Mouse (Mus musculus) hindbrain, embryonic 11.5 days (tissue): Measurements from ENCODE around the gene Art4. TPM values are rescaled to one million over a fixed set of nuclear protein-coding genes. Genes with fewer than 3 reads are reported as not detected.

ENCODE experiments used
- ATAC-seq: fragments of 200-750 bp; cut with Nextera tagmentation; 2 replicates; pipeline ENCODE4 v1.8.0; 2017; ENCODE audit warnings: mild to moderate bottlenecking, moderate TSS enrichment, moderate library complexity; ENCODE audit not compliant: low FRiP score
- DNase-seq: peaks from one replicate; pipeline ENCODE4 v3.0.0-alpha.2; 2015; ENCODE audit warnings: low spot score
- H3K27ac ChIP-seq: fragments of 300-500 bp; sonication (generic); 2 replicates; pipeline ENCODE4 v1.5.1; 2014; ENCODE audit warnings: mild to moderate bottlenecking, low read depth, low read length
- H3K27me3 ChIP-seq: fragments of 300-500 bp; sonication (generic); 2 replicates; pipeline ENCODE4 v1.6.1; 2014; ENCODE audit warnings: mild to moderate bottlenecking, low read length, moderate library complexity, mixed read lengths; ENCODE audit not compliant: control insufficient read depth, insufficient read depth
- H3K36me3 ChIP-seq: fragments of 300-500 bp; sonication (generic); 2 replicates; pipeline ENCODE4 v1.6.1; 2014; ENCODE audit warnings: mild to moderate bottlenecking, low read length, moderate library complexity, mixed read lengths; ENCODE audit not compliant: control insufficient read depth, insufficient read depth
- H3K4me1 ChIP-seq: fragments of 300-500 bp; sonication (generic); replicated peaks from 2 replicates; pipeline ENCODE4 v1.6.1; 2014; ENCODE audit warnings: low read length, mixed read lengths; ENCODE audit not compliant: control insufficient read depth, insufficient read depth
- H3K4me2 ChIP-seq: fragments of 300-500 bp; sonication (generic); replicated peaks from 2 replicates; pipeline ENCODE4 v1.6.1; 2014; ENCODE audit warnings: mild to moderate bottlenecking, low read depth, low read length
- H3K4me3 ChIP-seq: fragments of 300-500 bp; sonication (generic); 2 replicates; pipeline ENCODE4 v1.5.1; 2014; ENCODE audit warnings: low read depth, low read length
- H3K9ac ChIP-seq: fragments of 300-500 bp; sonication (generic); 2 replicates; pipeline ENCODE4 v1.6.1; 2014; ENCODE audit warnings: low read depth, low read length
- H3K9me3 ChIP-seq: fragments of 300-500 bp; sonication (generic); 2 replicates; pipeline ENCODE4 v1.6.1; 2016; ENCODE audit warnings: low read length; ENCODE audit not compliant: control insufficient read depth
- WGBS: fragments of 180-500 bp; shearing (Covaris S2); extraction: QIAGEN DNeasy Blood & Tissue Kit; methylation state at CpG from one replicate; pipeline ENCODE4 v1.1.7; 2014; 5-methylcytosine and 5-hydroxymethylcytosine counted together
- polyA plus RNA-seq: library from polyadenylated mRNA; unstranded; fragments of >200 nt; fragmentation: Nextera tagmentation; extraction: Ambion mirVana; gene quantifications from 2 replicates; pipeline ENCODE4 v1.2.1, GENCODE M21; 2014

Gene Art4
- polyA plus RNA-seq, 1 experiment from 2014 or later = 0.90 TPM

DNA sequence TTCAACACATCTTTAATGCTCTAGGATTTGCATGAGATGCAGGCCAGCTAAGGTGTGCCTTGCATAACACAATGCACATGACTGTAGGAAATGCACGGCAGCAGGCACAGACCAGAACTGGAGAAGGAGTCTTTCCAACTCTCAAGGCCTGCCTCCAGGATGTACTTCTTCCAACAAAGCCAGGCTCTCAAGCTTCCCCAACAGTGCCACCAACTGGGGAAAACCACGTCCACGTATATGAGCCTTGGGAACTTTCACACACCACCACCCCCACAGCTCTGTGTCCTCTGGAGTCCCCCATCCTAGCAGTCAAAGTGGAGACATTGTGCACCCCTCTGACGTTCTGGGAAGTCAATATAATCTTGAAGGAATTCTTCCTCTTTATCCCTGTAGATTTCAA lies 44.4 kb downstream of the Art4 start:
- Histone ChIP-seq H3K4me2 (no peak overlapping the region), H3K4me3 (no peak overlapping the region), H3K9ac (no peak overlapping the region), H3K4me1 (peaks cover 3% of the 10 kb centered on the region; the same call in 1 of the 2 replicates), H3K9me3 (no peaks in the 10 kb centered on the region), H3K27me3 (no peaks in the 10 kb centered on the region), H3K36me3 (peaks cover 11% of the 10 kb centered on the region), H3K27ac (no peak overlapping the region)
- DNase-seq = no peak
- no peak for ATAC-seq
- 45% methylated on average over 4 of the region's 4 CpGs for WGBS

DNA sequence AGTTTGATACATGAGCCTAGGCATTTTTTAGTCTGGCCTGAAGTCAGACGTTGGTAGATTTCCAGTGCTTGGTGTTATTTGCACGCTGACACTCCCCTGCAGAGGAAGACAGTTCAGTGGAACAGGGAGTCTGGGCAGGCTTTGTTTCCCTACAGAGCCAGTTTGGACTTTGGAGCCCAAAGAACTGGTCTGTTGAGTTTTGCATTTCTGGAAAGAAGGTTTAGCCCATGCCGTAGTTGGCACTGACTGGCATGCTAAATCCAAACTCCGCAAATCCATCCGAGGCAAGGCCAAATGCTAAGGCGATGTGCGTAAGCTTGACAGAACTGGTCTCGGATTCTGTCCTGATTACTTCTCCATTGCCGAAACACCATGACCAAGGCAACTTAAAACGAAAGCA lies 46.3 kb downstream of the Art4 start:
- no peaks in the 10 kb centered on the region for H3K27me3 ChIP-seq

GRCm38 (mm10) chr6:136809673-136810072 lies 47.9 kb downstream of the Art4 start:
- Histone ChIP-seq H3K36me3 (0 out of 2 replicates have a peak, but pooled peaks cover 4% of the 10 kb centered on the region), H3K4me3 (no peak overlapping the region), H3K9ac (no peak overlapping the region), H3K27me3 (no peaks in the 10 kb centered on the region), H3K9me3 (no peaks in the 10 kb centered on the region), H3K4me1 (peaks cover 3% of the 10 kb centered on the region; the same call in 1 of the 2 replicates), H3K27ac (no peak overlapping the region), H3K4me2 (no peak overlapping the region)
- WGBS = 71% methylated on average over 13 of the region's 13 CpGs
- no peak for DNase-seq
- ATAC-seq = no peak

More for the DNA sequence above, 46.3 kb downstream of the Art4 start:
- WGBS = 90% methylated on average over 10 of the region's 10 CpGs
- H3K9me3 ChIP-seq = no peaks in the 10 kb centered on the region
- peaks cover 3% of the 10 kb centered on the region; the same call in 1 of the 2 replicates for H3K4me1 ChIP-seq
- H3K36me3 ChIP-seq = peaks cover 7% of the 10 kb centered on the region
- no peak overlapping the region for H3K9ac ChIP-seq
- no peak overlapping the region for H3K4me2 ChIP-seq
- no peak overlapping the region for H3K4me3 ChIP-seq
- ATAC-seq (no peak), DNase-seq (no peak)
- no peak overlapping the region for H3K27ac ChIP-seq

GRCm38 (mm10) chr6:136809077-136809476 lies 48.5 kb downstream of the Art4 start:
- Histone ChIP-seq H3K9ac (peak overlapping the region; percentile 71), H3K4me1 (peaks cover 3% of the 10 kb centered on the region; the same call in 1 of the 2 replicates), H3K4me2 (peak overlapping the region; percentile 78), H3K4me3 (peak overlapping the region; percentile 78), H3K9me3 (no peaks in the 10 kb centered on the region), H3K27me3 (no peaks in the 10 kb centered on the region), H3K36me3 (0 out of 2 replicates have a peak, but pooled peaks cover 3% of the 10 kb centered on the region), H3K27ac (no peak overlapping the region)
- 38% methylated on average over 14 of the region's 14 CpGs for WGBS
- ATAC-seq (no peak), DNase-seq (no peak)

- Histone ChIP-seq H3K27me3 (no peaks in the 10 kb centered on the region), H3K27ac (no peak overlapping the region), H3K4me1 (peaks cover 3% of the 10 kb centered on the region; the same call in 1 of the 2 replicates), H3K9ac (peak overlapping the region; percentile 71), H3K9me3 (no peaks in the 10 kb centered on the region), H3K4me2 (peak overlapping the region; percentile 78), H3K36me3 (no peaks in the 10 kb centered on the region), H3K4me3 (peak overlapping the region; percentile 78)
- ATAC-seq (peak; percentile 23), DNase-seq (peak; percentile 28)
- WGBS = 1% methylated on average over 28 of the region's 28 CpGs
Measured at GRCm38 (mm10) chr6:136808631-136809046, 48.9 kb downstream of the Art4 start.

GRCm38 (mm10) chr6:136808014-136808417 lies 49.5 kb downstream of the Art4 start, which contains the start of gene H2afj:
Gene H2afj (plus strand): TSS chr6:136808244.
- peak within 1 kb of the TSS; percentile 78 for H3K4me2 ChIP-seq
- H3K4me3 ChIP-seq = peak within 1 kb of the TSS; percentile 78
- H3K9me3 ChIP-seq = no peaks in the 10 kb centered on the region
- peak; percentile 86 for ATAC-seq
- H3K4me1 ChIP-seq = peaks cover 4% of the 10 kb centered on the region
- H3K27me3 ChIP-seq = no peaks in the 10 kb centered on the region
- 0% methylated on average over 34 of the region's 34 CpGs for WGBS
- peak within 1 kb of the TSS; percentile 71 for H3K9ac ChIP-seq
- H3K27ac ChIP-seq = peak within 1 kb of the TSS; percentile 58; the same call in 1 of the 2 replicates
- peak; percentile 98 for DNase-seq
- H3K36me3 ChIP-seq = no peaks in the 10 kb centered on the region

GRCm38 (mm10) chr6:136807395-136808013 lies 50.0 kb downstream of the Art4 start:
- Histone ChIP-seq H3K4me3 (peak overlapping the region; percentile 31), H3K27me3 (no peaks in the 10 kb centered on the region), H3K9ac (peak overlapping the region; percentile 40), H3K36me3 (no peaks in the 10 kb centered on the region), H3K4me2 (peak overlapping the region; percentile 78), H3K27ac (peak overlapping the region; percentile 58; the same call in 1 of the 2 replicates), H3K9me3 (no peaks in the 10 kb centered on the region), H3K4me1 (peaks cover 4% of the 10 kb centered on the region)
- ATAC-seq = peak; percentile 4; the same call in 1 of the 2 replicates
- DNase-seq = peak; percentile 36
- WGBS = 28% methylated on average over 18 of the region's 18 CpGs

DNA sequence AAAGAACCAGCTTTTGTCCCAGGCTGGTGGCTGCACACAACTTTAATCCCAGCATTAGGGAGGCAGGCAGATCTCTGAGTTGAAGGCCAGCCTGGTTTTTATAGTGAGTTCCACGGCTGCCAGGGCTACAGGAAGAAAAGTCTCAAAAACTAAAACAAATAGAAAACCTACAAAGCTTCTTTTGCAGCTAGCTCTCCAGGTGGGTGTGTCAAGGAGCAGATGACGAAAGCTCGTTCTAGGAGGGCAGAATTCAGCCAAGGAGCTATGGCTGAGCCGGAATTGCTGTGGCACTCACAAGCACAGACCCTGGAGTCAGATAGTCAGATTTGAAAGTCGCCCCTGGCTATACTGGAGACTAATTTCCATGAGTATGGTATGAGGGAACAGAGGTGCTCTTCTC lies 50.7 kb downstream of the Art4 start:
- H3K27ac ChIP-seq = no peak overlapping the region
- DNase-seq = no peak
- H3K9ac ChIP-seq = no peak overlapping the region
- no peak for ATAC-seq
- H3K27me3 ChIP-seq = no peaks in the 10 kb centered on the region
- H3K4me3 ChIP-seq = no peak overlapping the region
- WGBS = 74% methylated on average over 5 of the region's 5 CpGs
- no peaks in the 10 kb centered on the region for H3K36me3 ChIP-seq
- no peaks in the 10 kb centered on the region for H3K9me3 ChIP-seq
- H3K4me2 ChIP-seq = no peak overlapping the region
- H3K4me1 ChIP-seq = peaks cover 4% of the 10 kb centered on the region

- Histone ChIP-seq H3K4me1 (peaks cover 4% of the 10 kb centered on the region), H3K36me3 (no peaks in the 10 kb centered on the region), H3K4me2 (no peak overlapping the region), H3K27ac (no peak overlapping the region), H3K4me3 (no peak overlapping the region), H3K9me3 (no peaks in the 10 kb centered on the region), H3K9ac (no peak overlapping the region), H3K27me3 (no peaks in the 10 kb centered on the region)
- no peak for DNase-seq
- 100% methylated on average over 1 of the region's 1 CpGs for WGBS
- ATAC-seq = no peak
Measured at GRCm38 (mm10) chr6:136805409-136805775, 52.1 kb downstream of the Art4 start.
